Mouse (Mus musculus) left cerebral cortex, postnatal 25 days (tissue): ENCODE results near the gene Eif2s3y. TPM values are rescaled to one million over a fixed set of nuclear protein-coding genes. Genes with fewer than 3 reads are reported as not detected.

Source experiments
- DNase-seq, 2 experiments: peaks; one replicate each; pipeline ENCODE4 v3.0.0; 2022; ENCODE audit warnings: low spot score in 2 of 2, mixed read lengths in 1 of 2
- intact Hi-C: fragments of 180-260 bp; cut with DNase I; formaldehyde crosslinking; loops from one replicate; pipeline ENCODE4 v1.15.1; 2025
- microRNA-seq, 2 experiments: library from miRNA; unstranded; fragments of <30 nt; microRNA quantifications; one replicate each; pipeline ENCODE4 v1.2.0; 2022
- total RNA-seq, 2 experiments: library from RNA; stranded (reverse); gene quantifications; 2 replicates each; pipeline ENCODE4 v1.2.3; 2021

Eif2s3y gene
- total RNA-seq = 10 to 100 TPM in 1 of 2 experiments, not detected in 1; 53.7 TPM

DNA sequence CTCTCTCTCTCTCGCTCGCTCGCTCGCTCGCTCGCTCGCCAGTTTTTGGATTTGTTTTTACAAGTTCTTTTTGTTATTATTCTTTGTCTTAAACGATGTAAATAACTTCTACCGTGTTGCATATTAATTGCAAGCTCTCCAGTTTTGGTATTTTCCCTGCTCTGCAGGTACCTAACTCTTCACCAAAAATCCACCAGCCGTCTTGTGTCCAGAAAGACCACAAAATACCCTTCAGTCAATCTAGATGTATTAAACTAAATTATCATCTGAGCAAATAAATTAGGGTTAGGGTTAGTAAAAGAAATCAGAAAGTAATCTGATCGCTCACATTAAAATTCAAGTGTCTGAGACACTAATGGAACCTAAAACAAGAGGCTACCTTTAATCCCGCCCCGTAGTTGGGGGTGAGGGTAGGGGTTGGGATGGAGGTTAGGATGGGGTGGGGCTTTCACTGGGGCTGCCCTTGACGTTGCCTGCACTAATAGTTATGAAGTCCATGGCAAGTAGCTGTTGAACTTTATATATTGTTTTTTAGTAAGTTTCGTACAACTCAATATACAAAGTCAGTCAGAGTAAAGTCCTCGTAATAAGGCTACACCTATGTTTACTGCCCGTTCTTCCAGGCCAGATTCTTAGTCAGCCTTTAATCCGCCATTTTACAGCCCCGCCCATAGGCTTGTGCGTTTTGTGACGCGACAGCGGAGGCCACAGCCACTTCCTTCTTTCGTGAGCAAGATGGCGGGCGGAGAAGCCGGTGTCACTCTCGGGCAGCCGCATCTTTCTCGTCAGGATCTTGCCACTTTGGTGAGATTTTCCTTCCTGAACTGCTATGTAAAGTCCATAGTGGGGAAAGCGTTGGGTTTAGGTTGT is at the start of gene Eif2s3y:
Gene Eif2s3y, plus strand, starts transcription at position 662 of the 870 bp plus-strand sequence.
- peak in 1 of 2 experiments; percentile 82 for DNase-seq
- intact Hi-C loops = no loop called here

Small RNA genes lying within 50 kb of the gene (microRNA-seq; reads per million reads assigned to microRNA genes)
- gene Gm47281 = 0 reads per million in 2 experiments

Other genes with a start within 250 kb of the Eif2s3y start
- not detected for gene Zfy1, start 213.1 kb upstream of the Eif2s3y start, total RNA-seq
- not detected for gene Uba1y, start 191.9 kb upstream of the Eif2s3y start, total RNA-seq
- 10 to 100 TPM in 1 of 2 experiments, not detected in 1; 14.5 TPM for gene Kdm5d, start 112.8 kb upstream of the Eif2s3y start, total RNA-seq
- gene Uty, start 235.2 kb downstream of the Eif2s3y start, total RNA-seq = 10 to 100 TPM in 1 of 2 experiments, not detected in 1; 26.2 TPM